Mouse (Mus musculus): ENCODE data around the gene Dot1l. TPM values are rescaled to one million over a fixed set of nuclear protein-coding genes. Genes with fewer than 3 reads are reported as not detected.

Dot1l gene
- total RNA-seq, 1 experiment = 31.9 TPM

- peak overlapping the region; percentile 4; the same call in 1 of the 2 replicates for H3K9ac ChIP-seq (ENCODE audit: insufficient read depth, low read depth, low read length, poor library complexity, severe bottlenecking)
These were observed 36.6 kb downstream of the Dot1l start for GRCm38 (mm10) chr10:80791476-80792174.

GRCm38 (mm10) chr10:80792175-80793032 is 37.4 kb downstream of the Dot1l start:
- peak overlapping the region; percentile 11 to 43; a peak in 3 of 4 replicates for H3K4me3 ChIP-seq (ENCODE audit: insufficient read depth in 1 of 2, low read depth in 1 of 2, low read length in 2 of 2, poor library complexity in 1 of 2, severe bottlenecking in 1 of 2)
- no peak for TF ChIP-seq ZNF384 (IDR thresholded peaks at IDR 0.05; ENCODE audit: low read depth, low read length)
- TF ChIP-seq HCFC1 (IDR thresholded peaks at IDR 0.05; ENCODE audit: borderline replicate concordance, insufficient read depth, low read length) = no peak
- TF ChIP-seq MAFK (IDR thresholded peaks at IDR 0.05; ENCODE audit: insufficient read depth, low read depth, low read length) = no peak
- TF ChIP-seq CHD2 (IDR thresholded peaks at IDR 0.05; ENCODE audit: low read depth, low read length) = no peak
- no peak for TF ChIP-seq ZC3H11A (IDR thresholded peaks at IDR 0.05; ENCODE audit: borderline replicate concordance, low read depth, low read length)
- H3K9ac ChIP-seq (ENCODE audit: insufficient read depth, low read depth, low read length, poor library complexity, severe bottlenecking) = peak overlapping the region; percentile 4; the same call in 1 of the 2 replicates
- H3K4me1 ChIP-seq (ENCODE audit: control insufficient read depth in 2 of 2, insufficient read depth in 2 of 2, low read length in 2 of 2, poor library complexity in 1 of 2) = peaks cover 0 to 14% of the 10 kb centered on the region in 2 experiments; a peak in 1 of 4 replicates
- no peak for DNase-seq (ENCODE audit: low read depth, low spot score)
- H3K27ac ChIP-seq (ENCODE audit: insufficient read depth, low read depth, low read length, poor library complexity, severe bottlenecking) = no peak overlapping the region
- in situ Hi-C loops (cut with MboI; ENCODE audit: low sequenced_read_pairs in 2 of 2, unreplicated experiment in 2 of 2) = no loop called here
- no peaks in the 10 kb centered on the region for H3K9me3 ChIP-seq (ENCODE audit: control insufficient read depth, insufficient read depth, low read depth, low read length)
- H3K36me3 ChIP-seq (ENCODE audit: control insufficient read depth, insufficient read depth, low read length, poor library complexity, severe bottlenecking) = peaks cover 80% of the 10 kb centered on the region

More at GRCm38 (mm10) chr10:80791476-80792174, 36.6 kb downstream of the Dot1l start:
- in situ Hi-C loops (cut with MboI; ENCODE audit: low sequenced_read_pairs in 2 of 2, unreplicated experiment in 2 of 2) = no loop called here
- no peak for DNase-seq (ENCODE audit: low read depth, low spot score)
- Histone ChIP-seq H3K27ac (ENCODE audit: insufficient read depth, low read depth, low read length, poor library complexity, severe bottlenecking) (no peak overlapping the region), H3K36me3 (ENCODE audit: control insufficient read depth, insufficient read depth, low read length, poor library complexity, severe bottlenecking) (peaks cover 87% of the 10 kb centered on the region), H3K9me3 (ENCODE audit: control insufficient read depth, insufficient read depth, low read depth, low read length) (no peaks in the 10 kb centered on the region), H3K4me3 (ENCODE audit: insufficient read depth in 1 of 2, low read depth in 1 of 2, low read length in 2 of 2, poor library complexity in 1 of 2, severe bottlenecking in 1 of 2) (peak overlapping the region; percentile 11 to 43; a peak in 3 of 4 replicates), H3K4me1 (ENCODE audit: control insufficient read depth in 2 of 2, insufficient read depth in 2 of 2, low read length in 2 of 2, poor library complexity in 1 of 2) (peaks cover 0 to 11% of the 10 kb centered on the region in 2 experiments; a peak in 1 of 4 replicates)
- TF ChIP-seq HCFC1 (IDR thresholded peaks at IDR 0.05; ENCODE audit: borderline replicate concordance, insufficient read depth, low read length) (no peak), MAFK (IDR thresholded peaks at IDR 0.05; ENCODE audit: insufficient read depth, low read depth, low read length) (no peak), ZNF384 (IDR thresholded peaks at IDR 0.05; ENCODE audit: low read depth, low read length) (no peak), CHD2 (IDR thresholded peaks at IDR 0.05; ENCODE audit: low read depth, low read length) (no peak), ZC3H11A (IDR thresholded peaks at IDR 0.05; ENCODE audit: borderline replicate concordance, low read depth, low read length) (no peak)

- TF ChIP-seq ZC3H11A (IDR thresholded peaks at IDR 0.05; ENCODE audit: borderline replicate concordance, low read depth, low read length) (no peak), CHD2 (IDR thresholded peaks at IDR 0.05; ENCODE audit: low read depth, low read length) (no peak), MAFK (IDR thresholded peaks at IDR 0.05; ENCODE audit: insufficient read depth, low read depth, low read length) (no peak), HCFC1 (IDR thresholded peaks at IDR 0.05; ENCODE audit: borderline replicate concordance, insufficient read depth, low read length) (no peak), ZNF384 (IDR thresholded peaks at IDR 0.05; ENCODE audit: low read depth, low read length) (no peak)
- Histone ChIP-seq H3K4me3 (ENCODE audit: insufficient read depth in 1 of 2, low read depth in 1 of 2, low read length in 2 of 2, poor library complexity in 1 of 2, severe bottlenecking in 1 of 2) (no peak overlapping the region), H3K4me1 (ENCODE audit: control insufficient read depth in 2 of 2, insufficient read depth in 2 of 2, low read length in 2 of 2, poor library complexity in 1 of 2) (peaks cover 0 to 14% of the 10 kb centered on the region in 2 experiments; a peak in 1 of 4 replicates), H3K9me3 (ENCODE audit: control insufficient read depth, insufficient read depth, low read depth, low read length) (no peaks in the 10 kb centered on the region), H3K27ac (ENCODE audit: insufficient read depth, low read depth, low read length, poor library complexity, severe bottlenecking) (no peak overlapping the region), H3K36me3 (ENCODE audit: control insufficient read depth, insufficient read depth, low read length, poor library complexity, severe bottlenecking) (peaks cover 72% of the 10 kb centered on the region), H3K9ac (ENCODE audit: insufficient read depth, low read depth, low read length, poor library complexity, severe bottlenecking) (no peak overlapping the region)
- in situ Hi-C loops (cut with MboI; ENCODE audit: low sequenced_read_pairs in 2 of 2, unreplicated experiment in 2 of 2) = no loop called here
- DNase-seq (ENCODE audit: low read depth, low spot score) = no peak
These were observed 38.2 kb downstream of the Dot1l start for GRCm38 (mm10) chr10:80793033-80793784.

- no peaks in the 10 kb centered on the region for H3K9me3 ChIP-seq (ENCODE audit: control insufficient read depth, insufficient read depth, low read depth, low read length)
- H3K4me1 ChIP-seq (ENCODE audit: control insufficient read depth in 2 of 2, insufficient read depth in 2 of 2, low read length in 2 of 2, poor library complexity in 1 of 2) = peaks cover 0 to 14% of the 10 kb centered on the region in 2 experiments; a peak in 1 of 4 replicates
- H3K4me3 ChIP-seq (ENCODE audit: insufficient read depth in 1 of 2, low read depth in 1 of 2, low read length in 2 of 2, poor library complexity in 1 of 2, severe bottlenecking in 1 of 2) = no peak overlapping the region
- H3K9ac ChIP-seq (ENCODE audit: insufficient read depth, low read depth, low read length, poor library complexity, severe bottlenecking) = no peak overlapping the region
- DNase-seq (ENCODE audit: low read depth, low spot score) = no peak
- H3K36me3 ChIP-seq (ENCODE audit: control insufficient read depth, insufficient read depth, low read length, poor library complexity, severe bottlenecking) = peaks cover 66% of the 10 kb centered on the region
- no peak overlapping the region for H3K27ac ChIP-seq (ENCODE audit: insufficient read depth, low read depth, low read length, poor library complexity, severe bottlenecking)
- TF ChIP-seq ZC3H11A (IDR thresholded peaks at IDR 0.05; ENCODE audit: borderline replicate concordance, low read depth, low read length) (no peak), MAFK (IDR thresholded peaks at IDR 0.05; ENCODE audit: insufficient read depth, low read depth, low read length) (no peak), CHD2 (IDR thresholded peaks at IDR 0.05; ENCODE audit: low read depth, low read length) (no peak), ZNF384 (IDR thresholded peaks at IDR 0.05; ENCODE audit: low read depth, low read length) (no peak), HCFC1 (IDR thresholded peaks at IDR 0.05; ENCODE audit: borderline replicate concordance, insufficient read depth, low read length) (no peak)
- in situ Hi-C loops (cut with MboI; ENCODE audit: low sequenced_read_pairs in 2 of 2, unreplicated experiment in 2 of 2) = no loop called here
These were observed 38.8 kb downstream of the Dot1l start for GRCm38 (mm10) chr10:80793803-80794202.
